Mouse (Mus musculus) hindbrain, postnatal 0 days (tissue): ENCODE measurements at regions not wholly inside any gene's neighbourhood (a gene's known extent, or its start where the extent isn't known, plus 50 kb on each side); places are given as distances from the start of the nearest gene placed in this dataset.

Experiments used
- ATAC-seq: fragments of 200-750 bp; cut with Nextera tagmentation; 2 replicates; pipeline ENCODE4 v1.8.0; 2017; ENCODE audit warnings: mild to moderate bottlenecking, moderate TSS enrichment, moderate library complexity
- DNase-seq: peaks from one replicate; pipeline ENCODE4 v3.0.0-alpha.2; 2015; ENCODE audit warnings: low spot score
- H3K27ac ChIP-seq: fragments of 300-500 bp; sonication (generic); 2 replicates; pipeline ENCODE4 v1.5.1; 2014; ENCODE audit warnings: mild to moderate bottlenecking
- H3K27me3 ChIP-seq: fragments of 300-500 bp; sonication (generic); 2 replicates; pipeline ENCODE4 v1.6.1; 2014; ENCODE audit warnings: low read length, mixed read lengths; ENCODE audit not compliant: insufficient read depth
- H3K36me3 ChIP-seq: fragments of 300-500 bp; sonication (generic); 2 replicates; pipeline ENCODE4 v1.6.1; 2014; ENCODE audit warnings: low read length, mixed read lengths; ENCODE audit not compliant: insufficient read depth
- H3K4me1 ChIP-seq: fragments of 300-500 bp; sonication (generic); 2 replicates; pipeline ENCODE4 v1.6.1; 2014; ENCODE audit warnings: antibody characterized with exemption, low read length, mixed read lengths; ENCODE audit not compliant: insufficient read depth
- H3K4me2 ChIP-seq: fragments of 300-500 bp; sonication (generic); 2 replicates; pipeline ENCODE4 v1.6.1; 2014; ENCODE audit warnings: low read depth, mild to moderate bottlenecking, low read length, moderate library complexity, mixed read lengths
- H3K4me3 ChIP-seq: fragments of 300-500 bp; sonication (generic); 2 replicates; pipeline ENCODE4 v1.5.1; 2014; ENCODE audit warnings: low read length
- H3K9ac ChIP-seq: fragments of 300-500 bp; sonication (generic); replicated peaks from 2 replicates; pipeline ENCODE4 v1.6.1; 2014; ENCODE audit warnings: mild to moderate bottlenecking, low read length, moderate library complexity, mixed read lengths
- H3K9me3 ChIP-seq: fragments of 300-500 bp; sonication (generic); 2 replicates; pipeline ENCODE4 v1.6.1; 2016; ENCODE audit warnings: low read length, mixed read lengths
- CTCF ChIP-seq: IDR thresholded peaks from 2 replicates; pipeline ENCODE4 v1.5.1; 2016; ENCODE audit warnings: antibody characterized with exemption, control low read depth, low read depth
- WGBS: fragments of 180-500 bp; shearing (Covaris S2); extraction: QIAGEN DNeasy Blood & Tissue Kit; methylation state at CpG from one replicate; pipeline ENCODE4 v1.1.7; 2014; 5-methylcytosine and 5-hydroxymethylcytosine counted together

- H3K9me3 ChIP-seq: no peaks in the 10 kb centered on the region
- no peaks in the 10 kb centered on the region for H3K36me3 ChIP-seq
- ATAC-seq (no peak), DNase-seq (no peak)
- H3K27me3 ChIP-seq: no peaks in the 10 kb centered on the region
- TF ChIP-seq CTCF: no peak
- H3K4me1 ChIP-seq: no peaks in the 10 kb centered on the region
- H3K27ac ChIP-seq: no peak overlapping the region
- H3K4me2 ChIP-seq: no peak overlapping the region
- no peak overlapping the region for H3K9ac ChIP-seq
- no peak overlapping the region for H3K4me3 ChIP-seq
- 65% methylated on average over 1 of the region's 1 CpGs for WGBS
These were observed 1039.5 kb downstream of the 5730522E02Rik start for GRCm38 (mm10) chr11:25171048-25171447.
